Mouse (Mus musculus): ENCODE data around the gene Acot12.
"Not testable (repeated sequence)": the region's sequence is repeated elsewhere in the genome, so short reads cannot be mapped to it uniquely, and the experiment has no call there.

Acot12 gene

DNA sequence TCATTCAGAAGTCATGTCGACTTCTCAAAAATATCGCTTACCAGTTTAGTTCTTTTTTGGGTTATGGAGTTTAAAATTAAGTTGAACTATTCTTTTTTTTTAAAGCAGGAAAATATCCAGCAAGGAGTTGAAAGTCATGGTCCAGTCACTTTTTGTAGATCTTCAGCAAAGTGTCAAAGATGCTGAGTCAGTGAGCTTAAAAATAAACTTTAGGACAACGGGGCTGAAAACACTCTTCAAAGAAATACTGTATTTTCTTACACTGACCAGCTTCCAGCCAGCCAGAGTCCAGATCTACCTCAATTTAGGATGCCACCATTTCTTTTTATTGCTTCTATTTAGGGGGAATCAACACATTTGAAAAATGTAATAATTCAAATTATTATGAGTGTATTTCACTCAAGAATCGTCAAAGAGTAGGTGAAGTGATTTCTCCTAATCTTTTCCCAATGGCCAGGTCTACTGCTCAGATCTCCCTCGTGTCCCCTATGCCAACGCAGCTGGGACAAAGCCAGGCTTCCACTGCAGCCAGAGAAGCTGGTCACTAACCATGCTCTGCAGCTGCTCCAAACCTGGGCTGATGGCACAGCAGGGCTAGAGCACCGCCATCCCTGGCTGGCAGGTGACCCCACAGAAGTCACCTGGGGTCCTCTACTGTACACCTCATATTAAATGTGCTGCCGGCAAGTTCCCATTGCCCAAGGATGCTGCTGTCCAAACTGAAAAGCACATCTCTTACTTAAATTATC lies 19.2 kb downstream of the Acot12 start:
- no peak for DNase-seq (ENCODE audit: low spot score in 2 of 2)

DNA sequence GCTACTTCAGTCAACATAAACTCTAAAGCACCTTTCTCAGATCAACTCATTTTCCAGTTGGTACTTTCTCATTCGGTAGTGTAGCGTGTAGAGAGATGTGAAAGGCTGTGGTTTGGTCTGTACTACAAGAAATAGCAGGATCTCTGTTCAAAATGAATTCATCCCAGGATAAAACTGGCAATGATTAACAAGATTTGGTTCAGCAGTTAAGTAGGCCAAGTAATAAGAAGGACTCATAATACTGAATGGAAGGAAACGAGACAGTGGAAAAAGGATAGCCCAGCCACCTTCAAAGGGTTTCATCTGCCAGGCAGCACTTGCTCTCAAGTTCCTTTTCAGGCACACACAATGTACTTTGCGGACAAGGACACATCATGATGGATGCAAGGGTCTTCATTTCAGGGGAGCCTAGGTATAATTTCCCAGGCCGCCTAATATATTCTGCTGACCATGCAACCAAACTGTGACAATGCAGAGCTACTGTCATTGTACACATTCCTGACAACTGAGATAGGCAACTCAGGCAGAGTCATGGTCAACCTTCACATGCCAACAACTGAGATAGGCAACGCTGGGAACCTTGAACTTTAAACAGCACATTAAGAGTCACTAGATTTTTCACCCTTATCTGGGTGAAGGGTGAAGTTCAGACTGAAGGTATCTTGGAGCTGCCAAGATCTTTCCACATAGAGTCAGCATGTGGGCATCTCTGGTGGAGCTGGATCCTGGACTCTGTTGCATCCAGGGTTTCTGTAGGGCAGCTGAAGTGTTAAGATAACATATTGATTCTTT lies 20.5 kb downstream of the Acot12 start:
- no peak for DNase-seq (ENCODE audit: low spot score in 2 of 2)

GRCm38 (mm10) chr13:91763654-91764053 lies 22.3 kb downstream of the Acot12 start:
- DNase-seq (ENCODE audit: low spot score in 2 of 2) = not testable (repeated sequence)

DNA sequence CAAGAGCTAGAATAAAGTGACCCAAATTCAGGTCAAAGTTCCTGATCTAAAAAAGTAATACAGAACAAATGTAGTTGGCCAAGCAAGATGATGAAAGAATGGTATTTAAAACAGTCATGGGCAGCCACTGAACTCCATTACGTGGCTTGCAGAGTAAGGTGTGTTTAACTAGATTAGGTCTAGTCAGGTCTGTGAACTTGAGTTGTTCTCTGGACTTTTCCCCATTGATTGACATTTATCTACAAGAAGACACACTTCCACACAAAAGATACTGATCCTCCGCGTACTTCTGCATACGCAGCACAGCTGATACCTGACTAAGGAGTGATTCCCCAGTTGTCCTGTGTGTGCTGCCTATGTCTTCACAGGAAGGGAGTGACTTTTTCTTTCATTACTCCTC lies 24.3 kb downstream of the Acot12 start:
- DNase-seq (ENCODE audit: low spot score in 2 of 2) = no peak

DNA sequence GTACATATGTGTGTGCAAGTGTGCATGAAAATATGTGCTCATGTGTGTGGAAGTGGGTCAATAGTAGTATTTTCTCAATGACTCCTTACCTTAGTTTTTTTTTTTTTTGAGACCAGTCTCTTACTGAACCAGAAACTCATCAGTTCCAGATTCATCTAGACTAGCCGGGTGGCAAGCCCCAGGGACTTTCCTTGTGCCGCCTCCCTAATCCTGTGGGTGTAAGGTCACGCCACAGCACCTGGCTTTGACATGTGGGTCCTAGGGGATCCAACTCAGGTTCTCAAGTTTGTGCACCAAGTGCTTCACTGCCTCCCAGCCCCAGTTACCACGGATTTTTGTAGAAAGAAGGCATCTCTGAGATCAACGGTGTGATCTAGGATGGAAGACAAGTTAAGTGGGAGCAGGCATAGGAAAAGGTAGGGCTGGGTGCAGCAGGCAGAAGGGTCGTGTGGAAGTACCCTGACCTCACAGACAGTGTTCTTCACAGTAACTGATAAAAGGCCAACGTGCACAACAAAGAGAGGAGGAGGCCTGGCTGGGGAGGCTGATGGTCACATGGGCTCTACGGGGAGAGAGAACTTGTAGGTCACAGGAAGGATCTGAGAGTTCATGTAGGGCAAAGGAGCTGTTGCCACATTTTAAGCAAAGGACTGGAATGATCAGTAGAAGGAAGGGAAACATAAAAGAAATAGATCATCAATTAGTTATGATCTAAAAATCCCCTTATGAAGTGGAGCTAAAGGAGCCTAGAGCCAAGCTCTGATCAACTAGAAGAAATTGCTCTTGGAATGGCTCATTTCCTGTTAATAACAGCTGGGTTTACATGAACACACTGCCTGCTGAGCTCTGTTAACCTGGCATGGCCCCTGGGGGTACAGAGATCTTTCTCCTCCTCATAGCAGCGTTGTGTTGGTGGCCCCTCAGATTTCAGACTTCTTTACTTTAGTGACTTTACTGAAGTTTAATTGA lies 27.7 kb downstream of the Acot12 start:
- no peak for DNase-seq (ENCODE audit: low spot score in 2 of 2)

DNA sequence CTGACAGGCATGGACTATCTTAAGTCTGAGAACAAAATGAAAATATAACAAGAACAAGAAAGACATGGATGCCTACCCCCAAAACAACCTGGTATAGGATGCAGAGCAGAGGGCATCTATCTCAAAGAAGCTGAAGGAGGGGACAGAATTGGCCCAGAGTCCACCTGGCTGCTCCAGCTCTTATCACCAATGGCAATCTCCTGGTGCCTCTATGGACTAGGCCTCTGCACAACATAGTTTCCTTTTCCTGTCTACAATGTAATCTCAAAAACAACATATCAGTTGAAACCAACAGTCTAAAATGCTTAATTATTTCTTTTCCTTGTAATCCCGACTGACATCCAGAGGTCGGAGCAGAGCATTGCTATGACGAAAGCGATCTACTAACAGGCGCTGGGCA lies 36.8 kb downstream of the Acot12 start:
- no peak for DNase-seq (ENCODE audit: low spot score in 2 of 2)

- no peak for DNase-seq (ENCODE audit: low spot score in 2 of 2)
These were observed 38.6 kb downstream of the Acot12 start for GRCm38 (mm10) chr13:91779892-91780291.

DNA sequence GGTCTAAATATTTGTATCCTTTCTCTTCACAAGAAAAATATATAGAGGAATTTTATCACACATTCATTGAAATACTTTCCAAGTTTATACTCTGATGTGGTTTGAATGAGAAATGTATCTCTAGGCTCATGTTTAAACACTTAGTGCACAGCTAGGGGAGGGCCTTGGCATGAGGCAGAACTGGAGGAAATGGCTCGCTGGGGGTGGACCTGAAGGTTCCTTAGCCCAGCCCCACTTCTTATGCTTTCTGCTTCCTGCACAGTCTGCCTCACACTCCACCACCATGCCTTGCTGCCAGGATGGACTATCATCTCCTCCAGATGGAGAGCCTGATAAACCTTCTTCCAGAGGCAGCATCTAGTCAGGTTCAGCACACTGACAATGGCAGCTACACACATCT lies 50.7 kb downstream of the Acot12 start:
- no peak for DNase-seq (ENCODE audit: low spot score in 2 of 2)

DNA sequence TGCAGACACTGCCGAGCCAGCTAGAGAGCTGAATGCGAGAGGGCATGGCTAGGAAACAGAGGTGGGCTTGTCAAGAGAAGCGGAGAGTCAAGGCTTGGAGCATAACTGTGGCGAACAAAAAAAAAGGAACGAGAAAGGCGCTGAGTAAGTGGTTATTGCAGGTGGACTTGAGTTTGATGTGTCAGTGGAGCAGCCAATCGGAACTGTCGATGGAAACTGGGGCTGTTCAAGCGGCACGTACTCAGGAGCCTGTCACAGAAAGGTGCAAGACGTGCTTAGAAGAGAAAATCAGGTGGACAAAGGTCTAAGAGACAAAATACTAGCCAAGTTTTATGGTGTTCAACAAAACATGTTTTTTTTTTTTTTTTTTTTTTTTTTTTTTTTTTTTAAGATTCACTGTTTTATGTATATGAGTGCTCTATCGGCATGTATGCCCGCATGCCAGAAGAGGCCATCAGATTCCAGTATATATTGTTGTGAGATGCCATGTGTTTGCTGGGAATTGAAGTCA lies 53.7 kb downstream of the Acot12 start:
- no peak for DNase-seq (ENCODE audit: low spot score in 2 of 2)

GRCm38 (mm10) chr13:91795593-91795992 lies 54.3 kb downstream of the Acot12 start:
- no peak for DNase-seq (ENCODE audit: low spot score in 2 of 2)

DNA sequence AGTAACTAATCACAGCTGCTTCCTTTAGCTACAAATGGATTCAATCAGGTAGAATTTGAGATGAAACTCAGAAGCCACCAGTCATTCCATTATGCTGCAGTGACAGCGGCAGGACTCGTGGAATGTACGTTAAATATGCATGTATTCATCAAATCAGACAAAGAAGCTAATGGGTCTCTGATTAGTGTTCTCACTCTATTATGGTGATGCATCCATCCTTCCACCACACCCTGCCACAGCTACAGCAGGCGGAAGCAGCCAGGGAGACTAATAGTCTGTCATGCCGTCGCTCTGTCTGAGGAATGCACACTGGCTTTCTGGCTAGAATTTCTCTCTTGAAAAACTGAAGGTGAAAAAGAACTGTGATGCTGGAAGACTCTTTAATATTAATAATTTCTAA lies 54.7 kb downstream of the Acot12 start:
- no peak for DNase-seq (ENCODE audit: low spot score in 2 of 2)

- DNase-seq (ENCODE audit: low spot score in 2 of 2) = no peak
These were observed 55.6 kb downstream of the Acot12 start for GRCm38 (mm10) chr13:91796916-91797315.

- no peak for DNase-seq (ENCODE audit: low spot score in 2 of 2)
These were observed 56.1 kb downstream of the Acot12 start for GRCm38 (mm10) chr13:91797442-91797841.

- no peak for DNase-seq (ENCODE audit: low spot score in 2 of 2)
These were observed 60.4 kb downstream of the Acot12 start for GRCm38 (mm10) chr13:91801726-91802125.

DNA sequence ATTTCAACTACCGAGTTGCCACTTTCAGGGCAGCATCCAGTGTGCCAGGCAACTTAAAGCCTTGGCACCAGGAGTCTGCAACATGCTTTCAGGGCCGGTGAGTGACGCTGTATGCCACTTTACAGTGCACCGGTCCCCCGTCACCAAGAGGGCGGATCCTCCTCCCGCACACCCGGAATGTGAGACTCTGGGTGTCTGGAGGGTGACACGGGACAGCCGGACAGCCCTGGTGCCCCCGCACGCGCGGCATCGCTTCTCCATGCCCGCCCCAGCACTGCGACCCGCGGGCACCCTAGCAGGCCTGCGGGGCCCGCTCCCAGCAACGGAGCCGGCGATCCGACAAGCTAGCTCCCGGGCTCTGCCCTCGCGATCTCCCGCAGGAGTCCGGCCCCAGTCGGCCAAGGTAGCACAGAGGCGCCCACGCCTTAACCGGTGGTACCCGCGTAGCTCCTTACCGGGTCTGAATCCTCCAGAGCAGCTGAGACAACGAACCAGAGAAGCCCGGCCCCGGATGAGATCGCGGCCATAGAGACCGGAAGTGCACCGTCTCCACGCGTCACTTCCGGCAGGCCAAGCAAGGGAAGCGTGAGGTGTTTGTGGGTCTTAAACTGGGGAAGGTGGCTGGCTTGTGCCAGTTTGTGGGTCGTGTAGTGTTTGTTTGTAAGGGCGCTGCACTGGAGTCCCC lies 66.0 kb downstream of the Acot12 start, which contains the start of gene Zcchc9:
Gene Zcchc9, minus strand, starts transcription at position 551 of the 685 bp plus-strand sequence.
- peak; percentile 65 to 87 for DNase-seq (ENCODE audit: low spot score in 2 of 2)

DNA sequence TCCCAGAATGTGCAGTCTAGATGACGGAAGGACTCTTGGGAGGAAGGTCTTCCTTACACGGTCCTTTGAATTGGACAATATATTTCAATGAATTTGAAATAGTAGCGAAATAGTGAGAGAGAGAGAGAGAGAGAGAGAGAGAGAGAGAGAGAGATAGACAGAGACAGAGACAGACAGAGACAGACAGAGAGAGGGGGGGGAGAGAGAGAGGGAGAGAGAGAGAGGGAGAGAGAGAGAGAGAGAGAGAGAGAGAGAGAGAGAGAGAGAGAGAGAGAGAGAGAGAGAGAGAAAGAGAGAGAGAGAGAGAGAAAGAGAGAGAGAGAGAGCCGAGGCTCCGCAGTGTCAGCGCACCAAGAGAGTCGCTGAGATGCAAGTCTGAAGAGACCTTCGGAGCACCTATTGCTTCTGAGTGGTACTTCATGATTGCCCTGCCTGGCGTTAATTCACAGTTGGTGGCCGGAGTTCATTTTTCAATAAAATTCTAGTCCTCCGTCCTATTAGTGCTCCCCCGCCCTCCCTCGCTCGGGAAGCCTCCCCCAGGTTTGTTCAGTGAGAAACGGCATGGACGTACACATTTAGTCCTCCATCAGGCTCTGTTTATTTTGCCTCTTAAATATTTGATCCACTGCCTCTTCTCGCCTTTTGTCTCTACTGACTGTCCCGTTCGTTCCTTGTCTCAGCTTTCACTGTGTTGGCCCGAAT lies 66.7 kb downstream of the Acot12 start:
- DNase-seq (ENCODE audit: low spot score in 2 of 2) = peak in 1 of 2 experiments; percentile 7

DNA sequence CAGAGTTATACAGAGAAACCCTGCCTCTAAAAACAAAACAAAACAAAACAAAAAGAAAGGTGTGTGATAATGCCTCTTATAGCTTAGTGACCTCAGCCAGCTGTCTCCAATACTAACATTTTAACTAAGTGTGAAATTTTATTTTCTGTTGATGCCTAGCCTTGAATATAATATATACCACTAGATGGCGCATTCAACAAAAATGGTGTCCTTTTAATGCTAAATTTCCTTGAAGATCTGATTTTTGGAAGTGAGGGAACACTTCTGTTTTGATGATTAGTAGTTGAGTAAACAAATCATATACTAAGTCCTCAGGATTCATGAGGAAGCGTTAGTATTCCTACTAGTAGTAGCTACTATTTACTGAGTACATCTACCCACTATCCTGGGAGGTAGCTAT lies 68.2 kb downstream of the Acot12 start:
- DNase-seq (ENCODE audit: low spot score in 2 of 2) = no peak

DNA sequence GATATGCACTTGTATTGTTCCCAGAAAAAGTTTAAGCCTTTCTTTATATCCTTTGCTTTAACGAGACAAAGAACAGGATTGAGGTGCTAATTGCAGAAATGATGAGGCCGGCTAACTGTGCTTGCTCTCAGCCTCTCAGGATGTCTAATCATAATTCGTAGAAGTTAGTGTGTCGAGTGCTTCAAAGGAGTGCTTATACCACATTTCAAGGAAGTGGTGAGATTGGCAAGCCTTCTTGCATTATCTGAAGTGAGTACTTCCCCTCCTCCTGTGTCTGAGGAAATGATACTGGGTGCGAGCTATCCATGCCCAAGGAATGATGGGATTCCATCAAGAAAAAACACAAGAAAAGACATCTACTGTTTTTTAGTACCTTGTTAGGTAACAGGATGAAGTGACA lies 73.4 kb downstream of the Acot12 start:
- DNase-seq (ENCODE audit: low spot score in 2 of 2) = no peak

DNA sequence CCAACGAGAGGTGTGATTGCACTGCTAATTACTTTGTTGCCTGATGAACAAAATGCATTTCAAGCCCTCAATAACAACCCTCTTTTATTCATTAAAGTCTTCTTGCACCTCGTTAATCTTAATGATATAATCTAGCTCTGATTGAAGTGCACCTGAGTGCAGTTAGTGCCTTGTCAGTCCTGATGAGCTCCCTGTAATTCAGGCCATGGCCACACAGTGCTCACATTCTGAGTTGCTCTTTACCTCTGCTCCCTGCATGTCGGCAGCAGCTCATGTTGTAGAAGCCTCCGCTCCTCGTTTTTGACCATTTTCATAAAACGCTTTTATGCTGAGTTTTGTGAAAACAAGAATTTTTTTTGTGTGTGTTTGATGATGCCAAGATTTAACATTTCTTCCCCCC lies 82.4 kb downstream of the Acot12 start:
- no peak for DNase-seq (ENCODE audit: low spot score in 2 of 2)

DNA sequence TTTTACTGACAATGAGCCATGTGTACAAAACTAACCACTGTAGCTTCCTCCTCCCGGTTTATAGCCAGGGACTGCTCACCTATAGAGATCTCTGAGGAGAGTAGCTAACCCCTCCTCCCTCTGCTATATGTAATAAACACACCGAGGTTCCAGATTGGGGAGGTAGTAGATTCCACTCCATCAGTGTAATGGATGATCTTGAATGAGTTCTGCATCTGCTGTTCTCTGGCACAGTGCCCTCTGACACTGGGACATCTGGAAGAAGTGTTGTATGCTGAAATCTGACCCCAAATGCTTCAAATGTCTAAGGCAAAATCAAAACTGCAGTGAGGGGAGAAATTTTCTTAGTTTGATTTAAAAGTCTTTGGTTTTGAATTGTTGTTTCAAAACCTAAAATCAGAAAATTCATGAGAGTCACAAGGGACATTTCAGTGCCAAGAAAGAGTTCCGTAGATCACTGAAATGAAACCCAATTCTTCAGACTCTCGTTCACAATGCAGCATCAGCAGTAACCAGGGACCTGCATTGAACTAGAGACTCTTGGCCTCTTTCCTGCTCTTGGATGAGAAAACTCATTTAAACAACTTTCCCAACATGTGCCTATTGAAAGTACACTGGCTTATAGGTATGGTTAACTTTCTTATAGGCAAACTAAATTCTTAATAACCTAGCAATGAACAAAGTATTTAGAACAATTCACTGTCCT lies 83.7 kb downstream of the Acot12 start:
- DNase-seq (ENCODE audit: low spot score in 2 of 2) = no peak

Data from cerebellum, postnatal 4 days (tissue).